Mouse (Mus musculus): ENCODE measurements around the gene Mettl9. TPM values are rescaled to one million over a fixed set of nuclear protein-coding genes. Genes with fewer than 3 reads are reported as not detected.

Mettl9 gene
- total RNA-seq, 2 experiments from 2014 or later = 20.3 to 23.5 TPM

DNA sequence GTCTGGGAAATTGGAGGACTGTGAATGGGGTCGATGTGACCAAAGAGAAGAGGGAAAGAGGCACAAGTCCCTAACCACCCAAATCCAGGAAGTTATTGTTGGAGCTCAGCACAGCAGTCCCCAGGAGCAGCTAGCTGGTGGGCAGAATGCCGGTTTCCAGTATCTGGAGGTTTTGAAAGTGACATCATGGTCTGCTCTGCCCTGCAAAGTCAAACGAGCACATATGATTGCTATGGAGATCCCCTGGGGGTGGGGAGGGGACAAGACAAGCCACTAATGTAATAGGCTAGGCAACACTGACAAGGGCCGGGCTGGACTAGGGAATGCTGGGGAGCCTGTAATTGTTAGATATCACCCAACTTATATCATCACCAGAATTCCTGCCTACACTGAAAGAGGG is 51.3 kb downstream of the Mettl9 start:
- Histone ChIP-seq H3K27ac (no peak overlapping the region), H3K4me3 (no peak overlapping the region)
- DNase-seq = peak; percentile 41
- intact Hi-C loops (cut with DNase I) = no loop called here
- TF ChIP-seq CTCF (IDR thresholded peaks at IDR 0.05) = no peak

DNA sequence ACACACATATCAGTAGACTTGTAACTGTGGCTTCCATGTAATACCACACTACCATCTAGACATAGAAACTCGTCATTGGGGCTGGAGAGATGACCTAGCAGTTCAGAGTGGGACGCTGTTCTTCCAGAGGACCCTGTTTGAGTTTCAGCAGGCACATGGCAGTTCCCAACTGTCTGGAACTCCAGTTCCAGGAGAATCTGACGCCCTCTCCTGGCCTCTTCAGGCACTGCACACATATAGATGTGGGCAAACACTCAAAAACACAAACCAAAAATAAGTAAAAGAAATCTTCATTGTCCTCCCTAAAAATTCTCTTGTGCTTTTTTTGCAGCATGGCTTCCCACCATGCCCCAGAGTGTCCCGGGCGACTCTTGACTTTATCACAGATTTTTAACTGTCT is 54.5 kb downstream of the Mettl9 start:
- no peak for DNase-seq
- TF ChIP-seq CTCF (IDR thresholded peaks at IDR 0.05) = peak; percentile 30; the same call in 1 of the 2 replicates
- Histone ChIP-seq H3K4me3 (no peak overlapping the region), H3K27ac (no peak overlapping the region)
- intact Hi-C loops (cut with DNase I) = no loop called here

DNA sequence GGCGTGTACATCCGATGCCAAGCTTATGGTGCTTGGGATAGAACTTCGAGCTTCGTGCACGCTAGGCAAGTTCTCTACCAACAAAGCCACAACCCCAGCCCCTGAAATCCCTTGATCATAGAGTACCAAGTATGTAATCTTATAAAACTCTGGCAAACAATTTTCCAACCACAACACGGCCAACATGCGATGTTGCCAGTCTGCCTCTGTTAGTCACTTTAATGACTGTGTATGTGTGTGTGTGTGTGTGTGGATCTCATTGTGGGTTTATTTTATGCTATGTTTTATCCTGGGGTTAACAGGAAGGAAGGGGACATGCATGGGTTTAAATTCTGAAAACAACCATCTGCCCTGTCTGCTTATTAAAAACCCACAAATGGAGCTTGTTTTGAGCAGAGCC is 56.5 kb downstream of the Mettl9 start:
- Histone ChIP-seq H3K4me3 (no peak overlapping the region), H3K27ac (no peak overlapping the region)
- no peak for TF ChIP-seq CTCF (IDR thresholded peaks at IDR 0.05)
- intact Hi-C loops (cut with DNase I) = no loop called here
- DNase-seq = no peak

DNA sequence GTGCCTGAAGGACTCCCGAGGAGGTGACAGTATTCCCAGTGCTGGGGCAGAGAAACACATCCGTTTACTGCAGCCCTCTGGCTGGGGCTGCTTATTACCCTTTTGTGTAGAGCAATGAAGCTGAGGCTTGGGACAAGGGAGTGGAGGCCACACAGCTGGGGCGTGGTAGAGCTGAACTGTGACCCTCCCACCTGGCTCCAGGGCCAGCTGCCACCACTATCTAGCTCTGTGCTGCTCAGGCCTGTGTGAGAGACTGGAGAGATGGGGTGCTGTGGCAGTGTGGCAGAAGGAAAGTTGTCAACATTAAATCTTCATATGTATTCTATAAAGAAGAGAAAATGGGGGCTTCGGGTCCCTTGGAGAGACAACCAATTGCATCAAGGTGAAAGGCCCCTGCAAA is 58.8 kb downstream of the Mettl9 start:
- Histone ChIP-seq H3K4me3 (no peak overlapping the region), H3K27ac (no peak overlapping the region)
- no peak for DNase-seq
- no peak for TF ChIP-seq CTCF (IDR thresholded peaks at IDR 0.05)
- intact Hi-C loops (cut with DNase I) = no loop called here

DNA sequence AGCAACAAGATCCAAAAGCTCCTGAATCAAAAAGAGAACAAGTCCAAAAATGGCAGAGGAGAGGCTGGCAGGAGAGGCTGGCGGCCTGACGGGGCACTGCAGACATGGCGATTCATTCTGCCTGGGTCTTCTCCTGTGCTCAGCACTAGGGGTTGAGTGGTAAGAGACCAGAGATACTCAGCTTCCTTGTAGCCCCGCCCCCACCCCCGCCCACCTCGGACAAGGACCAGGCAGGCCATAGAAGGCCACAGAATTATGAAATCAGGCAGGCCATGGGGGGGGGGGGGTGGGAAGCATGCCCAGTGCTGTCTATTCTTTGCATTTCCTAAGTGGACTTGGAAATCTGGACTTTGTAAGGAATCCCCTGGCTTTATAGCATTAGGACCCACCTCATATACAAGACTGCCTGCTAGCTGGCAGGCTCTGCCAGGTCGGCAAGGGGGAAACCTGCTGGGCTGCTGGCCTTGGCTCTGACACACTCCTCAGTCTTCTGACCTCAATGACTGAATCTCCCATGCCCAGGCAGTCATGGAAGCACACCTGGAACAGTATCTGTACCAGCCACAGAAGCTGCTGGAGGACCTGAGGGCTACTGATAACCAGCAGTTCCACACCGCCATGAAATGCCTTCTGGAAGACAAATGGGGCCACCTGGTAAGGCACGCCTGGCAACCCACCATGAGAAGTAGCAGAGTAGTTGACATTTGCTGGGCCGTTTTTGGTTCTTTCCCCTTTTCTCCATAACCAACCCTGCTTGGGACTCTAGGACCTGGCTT is 64.6 kb downstream of the Mettl9 start:
- no peak for DNase-seq

DNA sequence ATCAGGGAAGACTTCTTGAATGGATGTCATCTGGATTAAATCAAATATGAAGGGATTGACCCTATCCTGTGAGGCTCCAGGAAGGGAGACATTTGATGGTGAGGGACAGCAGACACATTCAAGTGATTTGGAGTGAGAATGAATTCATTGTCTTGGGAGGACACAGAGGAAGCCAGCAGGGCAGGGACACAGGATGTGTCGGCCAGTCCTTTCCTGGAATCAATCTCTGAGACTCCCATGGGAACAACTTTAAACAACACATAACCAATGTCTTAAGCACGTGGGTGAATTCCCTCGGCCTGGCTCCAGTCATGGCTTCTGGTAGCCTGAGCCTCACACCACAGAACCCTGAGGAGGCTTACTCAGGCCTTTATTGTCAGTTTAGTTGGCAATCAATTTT is 73.6 kb downstream of the Mettl9 start:
- Histone ChIP-seq H3K4me3 (no peak overlapping the region), H3K27ac (no peak overlapping the region)
- no peak for DNase-seq
- TF ChIP-seq CTCF (IDR thresholded peaks at IDR 0.05) = no peak
- intact Hi-C loops (cut with DNase I) = no loop called here

More for the DNA sequence above, 64.6 kb downstream of the Mettl9 start:
- intact Hi-C loops (cut with DNase I) = no loop called here
- no peak for TF ChIP-seq CTCF (IDR thresholded peaks at IDR 0.05)
- Histone ChIP-seq H3K27ac (no peak overlapping the region), H3K4me3 (no peak overlapping the region)

DNA sequence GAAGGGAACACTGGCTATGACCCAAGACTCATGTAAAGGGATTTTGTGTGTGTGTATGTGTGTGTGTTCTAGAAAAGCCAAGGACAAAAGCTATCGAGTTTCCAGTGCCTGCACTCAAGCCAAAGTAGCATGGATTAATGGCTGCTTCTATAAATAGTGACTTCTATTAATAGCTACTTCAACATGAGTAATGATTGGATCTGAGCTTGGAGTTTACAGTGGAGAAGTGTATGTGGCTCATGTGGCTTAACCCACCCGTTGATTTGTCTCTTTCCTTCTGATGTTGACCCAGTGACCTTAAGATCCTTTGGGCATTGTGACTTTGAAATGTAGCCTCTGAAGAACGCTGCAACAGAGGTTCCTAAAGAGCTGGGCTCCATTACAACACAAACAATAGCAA is 77.1 kb downstream of the Mettl9 start:
- H3K27ac ChIP-seq = no peak overlapping the region
- no peak overlapping the region for H3K4me3 ChIP-seq
- intact Hi-C loops (cut with DNase I) = loop anchor here (10.0 kb wide), 1 partner anchor 277 kb away; no protein-coding TSS in a partner anchor
- DNase-seq = peak; percentile 34
- TF ChIP-seq CTCF (IDR thresholded peaks at IDR 0.05) = no peak

DNA sequence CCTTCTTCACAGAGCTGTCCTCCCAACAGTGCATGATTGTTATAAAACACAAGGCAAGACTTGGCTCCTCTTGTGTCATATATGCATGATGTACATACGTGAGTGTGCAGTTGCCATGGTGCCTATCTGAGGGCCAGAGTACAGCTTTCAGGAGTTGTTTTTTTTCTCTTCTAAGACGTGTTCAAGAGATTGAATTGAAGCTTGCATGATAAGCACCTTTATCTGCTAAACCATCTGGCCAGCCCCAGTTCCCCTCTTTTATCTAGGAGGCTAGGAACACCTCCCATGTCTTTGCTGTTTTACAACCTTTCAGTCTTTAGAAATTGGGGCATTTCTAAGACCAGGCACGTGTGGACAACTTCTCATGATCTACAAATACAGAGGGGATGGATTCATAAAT is 77.5 kb downstream of the Mettl9 start:
- intact Hi-C loops (cut with DNase I) = loop anchor here (10.0 kb wide), 1 partner anchor 277 kb away; no protein-coding TSS in a partner anchor
- no peak for DNase-seq
- Histone ChIP-seq H3K4me3 (no peak overlapping the region), H3K27ac (no peak overlapping the region)
- no peak for TF ChIP-seq CTCF (IDR thresholded peaks at IDR 0.05)

DNA sequence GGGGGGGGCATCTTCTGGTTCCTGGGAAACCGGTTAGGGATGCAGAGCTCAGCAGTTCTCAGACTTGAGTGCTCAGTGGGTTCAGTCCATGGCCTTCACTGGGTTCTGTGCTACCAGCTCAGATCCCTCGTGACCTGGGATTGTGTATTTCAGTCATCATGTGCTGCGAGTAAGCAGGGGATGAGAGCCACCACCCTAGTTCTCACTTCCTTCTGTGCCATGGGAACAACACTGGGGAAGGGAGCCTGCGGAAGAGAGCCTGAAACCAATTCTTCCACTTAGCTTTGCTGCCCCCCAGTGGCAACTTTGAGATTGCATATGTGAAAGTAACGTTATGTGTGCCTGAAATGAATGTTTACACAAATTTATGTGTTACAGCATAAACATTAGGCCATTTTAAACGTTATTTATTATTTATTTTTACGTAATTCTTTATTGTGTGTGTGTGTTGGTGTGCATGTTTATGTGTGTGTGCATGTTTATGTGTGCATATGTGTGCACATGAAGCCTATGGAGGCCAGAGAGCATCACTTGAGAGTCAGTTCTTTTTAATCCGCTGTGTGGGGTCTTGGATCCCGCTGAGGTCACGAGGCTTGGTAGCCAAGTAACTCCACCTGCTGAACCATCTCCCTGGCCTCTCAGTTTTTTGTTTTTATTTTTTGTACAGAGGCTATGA is 86.0 kb downstream of the Mettl9 start:
- Histone ChIP-seq H3K27ac (no peak overlapping the region), H3K4me3 (no peak overlapping the region)
- TF ChIP-seq CTCF (IDR thresholded peaks at IDR 0.05) = peak; percentile 87
- intact Hi-C loops (cut with DNase I) = loop anchor here (1.0 to 2.0 kb wide), 2 partner anchors 43 to 185 kb away; no protein-coding TSS in a partner anchor
- DNase-seq = peak; percentile 81

Other genes with a start within 250 kb of the Mettl9 start
- gene Gm5737, start 222.1 kb upstream of the Mettl9 start, total RNA-seq (2021) = under 1 TPM; 0.31 to 0.42 TPM
- 10 to 100 TPM; 53.1 to 88.8 TPM for gene Eef2k, start 191.6 kb upstream of the Mettl9 start, total RNA-seq (2021)
- gene Polr3e, start 116.7 kb upstream of the Mettl9 start, total RNA-seq (2021) = 10 to 100 TPM in 1 of 2 experiments, 1 to 10 TPM in 1; 8.8 to 11.0 TPM
- gene Cdr2, start 52.1 kb upstream of the Mettl9 start, total RNA-seq (2021) = 1 to 10 TPM; 2.2 to 5.4 TPM
- not detected for gene Mfsd13b, start 51.9 kb upstream of the Mettl9 start, total RNA-seq (2021)
- under 1 TPM; 0.31 to 0.38 TPM for gene Igsf6, start 40.1 kb downstream of the Mettl9 start, total RNA-seq (2021)
- gene Otoa, start 47.2 kb downstream of the Mettl9 start, total RNA-seq (2021) = under 1 TPM; 0.31 to 0.61 TPM

Data from gastrocnemius, adult 2 months (tissue).